Mouse (Mus musculus) heart, embryonic 15.5 days (tissue): ENCODE data around the gene Cd248. TPM values are rescaled to one million over a fixed set of nuclear protein-coding genes. Genes with fewer than 3 reads are reported as not detected.
"Not testable (repeated sequence)": the region's sequence is repeated elsewhere in the genome, so short reads cannot be mapped to it uniquely, and the experiment has no call there.

Source experiments
- ATAC-seq: fragments of 200-750 bp; cut with Nextera tagmentation; replicated peaks from 2 replicates; pipeline ENCODE4 v1.8.0; 2017; ENCODE audit warnings: low read depth, moderate TSS enrichment; ENCODE audit not compliant: insufficient number of reproducible peaks, insufficient read depth, low FRiP score
- H3K27ac ChIP-seq: fragments of 300-500 bp; sonication (generic); 2 replicates; pipeline ENCODE4 v1.5.1; 2015; ENCODE audit warnings: mild to moderate bottlenecking, inconsistent platforms
- H3K27me3 ChIP-seq: fragments of 300-500 bp; sonication (generic); 2 replicates; pipeline ENCODE4 v1.6.1; 2015; ENCODE audit warnings: inconsistent platforms
- H3K36me3 ChIP-seq: fragments of 300-500 bp; sonication (generic); 2 replicates; pipeline ENCODE4 v1.6.1; 2015; ENCODE audit warnings: mild to moderate bottlenecking, inconsistent platforms
- H3K4me1 ChIP-seq: fragments of 300-500 bp; sonication (generic); replicated peaks from 2 replicates; pipeline ENCODE4 v1.6.1; 2015; ENCODE audit warnings: inconsistent platforms
- H3K4me2 ChIP-seq: fragments of 300-500 bp; sonication (generic); 2 replicates; pipeline ENCODE4 v1.6.1; 2015; ENCODE audit warnings: inconsistent platforms, mild to moderate bottlenecking, moderate library complexity
- H3K4me3 ChIP-seq: fragments of 300-500 bp; sonication (generic); 2 replicates; pipeline ENCODE4 v1.5.1; 2015; ENCODE audit warnings: mild to moderate bottlenecking, inconsistent platforms
- H3K9ac ChIP-seq: fragments of 300-500 bp; sonication (generic); 2 replicates; pipeline ENCODE4 v1.6.1; 2015; ENCODE audit warnings: mild to moderate bottlenecking, inconsistent platforms
- H3K9me3 ChIP-seq: fragments of 300-500 bp; sonication (generic); replicated peaks from 2 replicates; pipeline ENCODE4 v1.6.1; 2016; ENCODE audit warnings: inconsistent platforms
- WGBS: fragments of 180-500 bp; shearing (Covaris S2); methylation state at CpG from one replicate; pipeline ENCODE4 v1.1.7; 2015; ENCODE audit warnings: mixed read lengths; 5-methylcytosine and 5-hydroxymethylcytosine counted together
- polyA plus RNA-seq: library from polyadenylated mRNA; unstranded; fragments of >200 nt; fragmentation: Nextera tagmentation; extraction: Ambion mirVana; gene quantifications from 2 replicates; pipeline ENCODE4 v1.2.1, GENCODE M21; 2015

Cd248 gene
- polyA plus RNA-seq, 1 experiment from 2014 or later: 18.1 TPM

GRCm38 (mm10) chr19:5083961-5084833 is 16.3 kb downstream of the Cd248 start:
- Histone ChIP-seq H3K4me3 (peak overlapping the region; percentile 60; the same call in 1 of the 2 replicates), H3K4me2 (peak overlapping the region; percentile 94), H3K27ac (no peak overlapping the region), H3K4me1 (peaks cover 25% of the 10 kb centered on the region), H3K9ac (no peak overlapping the region), H3K36me3 (no peaks in the 10 kb centered on the region), H3K27me3 (peaks cover 74% of the 10 kb centered on the region), H3K9me3 (no peaks in the 10 kb centered on the region)
- ATAC-seq: no peak
- 47% methylated on average over 3 of the region's 3 CpGs for WGBS

- 3% methylated on average over 15 of the region's 15 CpGs for WGBS
- peak overlapping the region; percentile 60; the same call in 1 of the 2 replicates for H3K9ac ChIP-seq
- ATAC-seq: no peak
These were observed 16.9 kb downstream of the Cd248 start for GRCm38 (mm10) chr19:5084834-5085144.

DNA sequence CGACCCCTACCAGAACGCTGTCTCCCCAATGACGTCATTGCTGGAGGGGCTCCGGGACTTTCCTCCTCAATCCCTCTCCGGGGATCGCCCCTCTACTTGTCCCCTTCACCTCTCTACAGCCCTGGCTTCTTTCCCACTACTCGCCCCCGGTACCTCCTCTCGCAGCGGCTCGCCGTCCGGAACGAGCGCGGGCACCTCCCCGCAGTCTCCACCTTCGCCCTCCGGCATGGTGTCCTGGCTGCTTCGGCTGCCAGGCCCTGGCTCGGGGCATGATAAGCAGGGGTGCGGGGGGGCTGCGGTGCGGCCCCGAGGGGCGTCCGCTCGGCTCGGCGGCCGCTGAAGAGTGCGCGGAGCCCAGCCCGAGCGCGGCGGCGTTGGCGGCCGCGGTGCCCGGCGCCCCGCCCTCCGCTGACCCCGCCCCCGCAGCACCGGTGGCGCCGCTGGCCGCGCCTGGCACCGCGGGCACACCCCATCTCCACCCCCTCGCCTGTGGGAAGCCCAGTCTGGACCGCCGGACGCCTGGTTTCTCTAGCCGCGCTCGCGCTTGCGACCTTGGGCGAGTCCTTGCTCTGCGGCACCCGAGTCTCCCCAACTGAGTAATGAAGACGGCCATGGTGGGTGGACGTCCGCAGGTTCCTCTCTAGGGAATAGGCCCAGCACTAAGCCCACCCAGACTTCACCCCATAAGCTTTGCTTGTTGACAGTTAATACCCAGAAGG is 17.4 kb downstream of the Cd248 start, which contains the start of gene Tmem151a:
Gene Tmem151a (minus strand): TSS at position 387 of the 719 bp plus-strand sequence.
- H3K27me3 ChIP-seq: peaks cover 63% of the 10 kb centered on the region
- no peaks in the 10 kb centered on the region for H3K9me3 ChIP-seq
- WGBS: under 1% methylated on average over 69 of the region's 69 CpGs
- H3K27ac ChIP-seq: no peak within 1 kb of the TSS
- H3K4me2 ChIP-seq: peak within 1 kb of the TSS; percentile 94
- ATAC-seq: no peak
- peaks cover 29% of the 10 kb centered on the region for H3K4me1 ChIP-seq
- H3K36me3 ChIP-seq: 0 out of 2 replicates have a peak, but pooled peaks cover under 1% of the 10 kb centered on the region
- peak within 1 kb of the TSS; percentile 60 for H3K4me3 ChIP-seq
- peak within 1 kb of the TSS; percentile 60 for H3K9ac ChIP-seq

More at GRCm38 (mm10) chr19:5084834-5085144, 16.9 kb downstream of the Cd248 start:
- Histone ChIP-seq H3K36me3 (no peaks in the 10 kb centered on the region), H3K27ac (no peak overlapping the region), H3K9me3 (no peaks in the 10 kb centered on the region), H3K4me2 (peak overlapping the region; percentile 94), H3K4me3 (peak overlapping the region; percentile 60), H3K4me1 (peaks cover 29% of the 10 kb centered on the region), H3K27me3 (peaks cover 68% of the 10 kb centered on the region)

DNA sequence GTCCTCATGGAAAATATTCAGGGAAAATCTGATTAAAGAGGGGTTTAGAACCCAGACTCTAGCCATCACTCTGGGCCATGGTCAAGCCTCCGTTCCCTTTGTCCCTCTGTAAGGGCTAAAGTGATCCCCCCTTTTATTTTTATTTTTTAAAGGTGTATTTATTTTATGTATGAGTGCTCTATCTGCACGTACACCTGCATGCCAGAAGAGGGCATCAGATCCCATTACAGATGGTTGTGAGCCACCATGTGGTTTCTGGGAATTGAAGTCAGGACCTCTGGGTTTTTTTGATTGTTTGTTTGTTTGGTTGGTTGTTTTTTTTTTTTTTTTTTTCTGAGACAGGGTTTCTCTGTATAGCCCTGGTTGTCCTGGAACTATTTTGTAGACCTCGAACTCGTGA is 18.7 kb downstream of the Cd248 start:
- ATAC-seq: not testable (repeated sequence)
- 52% methylated on average over 4 of the region's 4 CpGs for WGBS

DNA sequence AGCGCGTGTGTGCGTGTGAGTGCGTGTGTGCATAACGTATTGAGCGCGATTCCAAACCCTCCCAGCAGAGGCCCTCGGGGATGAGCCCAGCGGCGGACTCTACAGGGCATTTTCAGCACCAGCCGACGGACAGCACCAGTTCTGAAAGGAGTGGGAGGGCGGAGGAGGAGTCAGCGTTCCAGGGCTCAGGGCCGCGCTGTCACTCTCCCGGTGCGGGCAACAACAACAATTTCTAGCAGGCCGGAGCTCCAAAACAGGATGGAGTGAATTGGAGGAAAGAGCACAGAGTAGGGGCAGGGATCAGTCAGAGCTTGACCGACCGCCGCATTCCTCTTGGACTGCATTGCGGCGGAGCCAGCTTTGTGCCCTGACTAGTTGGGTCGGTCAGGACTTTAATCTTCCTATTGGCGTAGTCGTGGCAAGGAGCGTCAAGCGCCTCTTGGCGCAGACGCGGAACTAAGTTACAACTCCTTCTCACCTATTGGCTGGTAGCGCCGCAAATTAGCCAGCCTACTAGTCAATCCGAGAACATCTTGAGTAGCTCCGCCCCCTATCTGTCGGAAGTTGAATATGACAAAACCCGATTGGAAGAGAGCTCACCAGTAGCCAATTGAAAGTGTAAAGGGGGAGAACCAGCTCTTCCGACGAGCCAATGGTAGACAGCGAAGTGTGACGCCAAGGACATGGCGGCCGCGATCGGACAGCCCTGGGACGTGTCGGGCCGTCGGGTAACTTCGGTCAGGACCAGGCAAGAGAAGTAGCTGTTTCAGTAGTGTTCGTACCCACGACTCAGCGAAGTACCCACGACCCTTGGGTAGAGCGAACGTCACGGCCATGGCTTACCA is 20.2 kb downstream of the Cd248 start, which contains the start of gene Yif1a:
Gene Yif1a (plus strand): TSS at position 655 of the 845 bp plus-strand sequence.
- Histone ChIP-seq H3K4me3 (peak within 1 kb of the TSS; percentile 71), H3K27me3 (peaks cover 35% of the 10 kb centered on the region), H3K27ac (peak within 1 kb of the TSS; percentile 82), H3K4me1 (peaks cover 29% of the 10 kb centered on the region), H3K9ac (peak within 1 kb of the TSS; percentile 74), H3K36me3 (peaks cover 25% of the 10 kb centered on the region), H3K4me2 (peak within 1 kb of the TSS; percentile 82), H3K9me3 (no peaks in the 10 kb centered on the region)
- ATAC-seq: peak; percentile 91
- WGBS: under 1% methylated on average over 58 of the region's 58 CpGs

More for the DNA sequence above, 18.7 kb downstream of the Cd248 start:
- H3K9me3 ChIP-seq, H3K27ac ChIP-seq, H3K4me2 ChIP-seq, H3K4me3 ChIP-seq, H3K9ac ChIP-seq: not testable (repeated sequence)
- H3K27me3 ChIP-seq: peaks cover 51% of the 10 kb centered on the region
- H3K36me3 ChIP-seq: peaks cover 11% of the 10 kb centered on the region
- peaks cover 29% of the 10 kb centered on the region for H3K4me1 ChIP-seq

DNA sequence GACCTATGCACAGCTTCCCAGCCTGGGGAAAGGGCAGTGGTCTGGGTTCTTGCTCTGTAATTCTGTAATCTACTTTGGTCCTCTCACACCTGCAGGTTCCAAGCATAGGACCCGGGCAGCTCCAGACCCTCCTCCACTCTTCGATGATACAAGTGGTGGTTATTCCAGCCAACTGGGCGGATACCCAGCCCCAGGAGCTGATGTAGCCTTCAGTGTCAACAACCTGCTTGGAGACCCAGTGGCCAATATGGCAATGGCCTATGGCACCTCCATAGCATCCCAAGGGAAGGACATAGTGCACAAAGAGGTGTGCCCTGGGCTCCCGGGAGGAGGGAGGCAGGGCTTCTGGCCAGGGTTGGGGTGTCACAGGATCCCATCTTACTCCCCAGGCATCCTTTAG is 21.4 kb downstream of the Cd248 start:
- peaks cover 35% of the 10 kb centered on the region for H3K4me1 ChIP-seq
- no peaks in the 10 kb centered on the region for H3K9me3 ChIP-seq
- peaks cover 26% of the 10 kb centered on the region for H3K36me3 ChIP-seq
- WGBS: 88% methylated on average over 4 of the region's 4 CpGs
- no peak for ATAC-seq
- peak overlapping the region; percentile 82 for H3K4me2 ChIP-seq
- peak overlapping the region; percentile 74; the same call in 1 of the 2 replicates for H3K9ac ChIP-seq
- no peak overlapping the region for H3K27ac ChIP-seq
- H3K27me3 ChIP-seq: peaks cover 23% of the 10 kb centered on the region
- H3K4me3 ChIP-seq: peak overlapping the region; percentile 71

DNA sequence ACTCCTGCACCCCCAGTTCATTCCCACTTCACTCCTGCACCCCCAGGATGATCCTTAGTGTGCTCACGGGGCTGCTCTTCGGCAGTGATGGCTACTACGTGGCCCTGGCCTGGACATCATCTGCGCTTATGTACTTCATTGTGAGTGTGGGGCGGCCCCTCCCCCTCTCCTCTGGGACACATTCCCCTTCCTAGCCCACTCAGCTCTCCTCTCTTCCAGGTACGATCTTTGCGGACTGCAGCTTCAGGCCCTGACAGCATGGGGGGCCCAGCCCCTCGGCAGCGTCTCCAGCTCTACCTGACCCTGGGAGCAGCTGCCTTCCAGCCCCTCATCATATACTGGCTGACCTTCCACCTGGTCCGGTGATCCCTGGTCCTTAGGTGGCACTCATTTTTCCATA is 24.2 kb downstream of the Cd248 start:
- Histone ChIP-seq H3K27ac (no peak overlapping the region), H3K36me3 (peaks cover 26% of the 10 kb centered on the region), H3K9me3 (no peaks in the 10 kb centered on the region), H3K27me3 (peaks cover 14% of the 10 kb centered on the region; the same call in 1 of the 2 replicates), H3K4me1 (peaks cover 45% of the 10 kb centered on the region), H3K4me3 (no peak overlapping the region), H3K4me2 (no peak overlapping the region), H3K9ac (no peak overlapping the region)
- WGBS: 85% methylated on average over 10 of the region's 10 CpGs
- no peak for ATAC-seq

GRCm38 (mm10) chr19:5093481-5094242 is 25.8 kb downstream of the Cd248 start:
- H3K4me2 ChIP-seq: 0 out of 2 replicates have a peak overlapping the region, but pooled peaks have one; percentile 10
- H3K27ac ChIP-seq: no peak overlapping the region
- no peak overlapping the region for H3K9ac ChIP-seq
- no peak overlapping the region for H3K4me3 ChIP-seq
- H3K4me1 ChIP-seq: peaks cover 54% of the 10 kb centered on the region
- WGBS: 67% methylated on average over 12 of the region's 12 CpGs
- no peak for ATAC-seq
- H3K9me3 ChIP-seq: no peaks in the 10 kb centered on the region
- peaks cover 15% of the 10 kb centered on the region; the same call in 1 of the 2 replicates for H3K27me3 ChIP-seq
- peaks cover 26% of the 10 kb centered on the region for H3K36me3 ChIP-seq

GRCm38 (mm10) chr19:5094243-5094632 is 26.4 kb downstream of the Cd248 start:
- ATAC-seq: peak; percentile 63
- WGBS: under 1% methylated on average over 21 of the region's 21 CpGs
- H3K9me3 ChIP-seq: no peaks in the 10 kb centered on the region
- no peak overlapping the region for H3K27ac ChIP-seq
- H3K27me3 ChIP-seq: peaks cover 15% of the 10 kb centered on the region; the same call in 1 of the 2 replicates
- peaks cover 51% of the 10 kb centered on the region for H3K4me1 ChIP-seq
- 0 out of 2 replicates have a peak overlapping the region, but pooled peaks have one; percentile 10 for H3K4me2 ChIP-seq
- peaks cover 28% of the 10 kb centered on the region for H3K36me3 ChIP-seq
- 0 out of 2 replicates have a peak overlapping the region, but pooled peaks have one; percentile 1 for H3K4me3 ChIP-seq
- no peak overlapping the region for H3K9ac ChIP-seq
